Mouse (Mus musculus) stomach, embryonic 15.5 days (tissue): ENCODE data around the gene Gpatch2. TPM values are rescaled to one million over a fixed set of nuclear protein-coding genes. Genes with fewer than 3 reads are reported as not detected.

Source experiments
- ATAC-seq: fragments of 200-750 bp; cut with Nextera tagmentation; 2 replicates; pipeline ENCODE4 v1.8.0; 2017; ENCODE audit warnings: low read depth, moderate number of reproducible peaks, moderate TSS enrichment; ENCODE audit not compliant: insufficient read depth, low FRiP score
- H3K27ac ChIP-seq: fragments of 300-500 bp; sonication (generic); 2 replicates; pipeline ENCODE4 v1.5.1; 2015; ENCODE audit warnings: mild to moderate bottlenecking, inconsistent platforms
- H3K27me3 ChIP-seq: fragments of 300-500 bp; sonication (generic); replicated peaks from 2 replicates; pipeline ENCODE4 v1.6.1; 2015; ENCODE audit warnings: inconsistent platforms
- H3K36me3 ChIP-seq: fragments of 300-500 bp; sonication (generic); 2 replicates; pipeline ENCODE4 v1.6.1; 2015; ENCODE audit warnings: inconsistent platforms
- H3K4me1 ChIP-seq: fragments of 300-500 bp; sonication (generic); 2 replicates; pipeline ENCODE4 v1.6.1; 2015; ENCODE audit warnings: inconsistent platforms
- H3K4me2 ChIP-seq: fragments of 300-500 bp; sonication (generic); 2 replicates; pipeline ENCODE4 v1.6.1; 2015; ENCODE audit warnings: mild to moderate bottlenecking, inconsistent platforms
- H3K4me3 ChIP-seq: fragments of 300-500 bp; sonication (generic); replicated peaks from 2 replicates; pipeline ENCODE4 v1.5.1; 2015; ENCODE audit warnings: inconsistent platforms
- H3K9ac ChIP-seq: fragments of 300-500 bp; sonication (generic); 2 replicates; pipeline ENCODE4 v1.6.1; 2015; ENCODE audit warnings: inconsistent platforms
- H3K9me3 ChIP-seq: fragments of 300-500 bp; sonication (generic); 2 replicates; pipeline ENCODE4 v1.6.1; 2016; ENCODE audit warnings: inconsistent platforms
- WGBS: fragments of 180-500 bp; shearing (Covaris S2); methylation state at CpG from one replicate; pipeline ENCODE4 v1.1.7; 2015; 5-methylcytosine and 5-hydroxymethylcytosine counted together
- polyA plus RNA-seq: library from polyadenylated mRNA; unstranded; fragments of >200 nt; fragmentation: Nextera tagmentation; extraction: Ambion mirVana; gene quantifications from 2 replicates; pipeline ENCODE4 v1.2.1, GENCODE M21; 2015

Gene Gpatch2
- polyA plus RNA-seq, 1 experiment from 2014 or later = 15.1 TPM

DNA sequence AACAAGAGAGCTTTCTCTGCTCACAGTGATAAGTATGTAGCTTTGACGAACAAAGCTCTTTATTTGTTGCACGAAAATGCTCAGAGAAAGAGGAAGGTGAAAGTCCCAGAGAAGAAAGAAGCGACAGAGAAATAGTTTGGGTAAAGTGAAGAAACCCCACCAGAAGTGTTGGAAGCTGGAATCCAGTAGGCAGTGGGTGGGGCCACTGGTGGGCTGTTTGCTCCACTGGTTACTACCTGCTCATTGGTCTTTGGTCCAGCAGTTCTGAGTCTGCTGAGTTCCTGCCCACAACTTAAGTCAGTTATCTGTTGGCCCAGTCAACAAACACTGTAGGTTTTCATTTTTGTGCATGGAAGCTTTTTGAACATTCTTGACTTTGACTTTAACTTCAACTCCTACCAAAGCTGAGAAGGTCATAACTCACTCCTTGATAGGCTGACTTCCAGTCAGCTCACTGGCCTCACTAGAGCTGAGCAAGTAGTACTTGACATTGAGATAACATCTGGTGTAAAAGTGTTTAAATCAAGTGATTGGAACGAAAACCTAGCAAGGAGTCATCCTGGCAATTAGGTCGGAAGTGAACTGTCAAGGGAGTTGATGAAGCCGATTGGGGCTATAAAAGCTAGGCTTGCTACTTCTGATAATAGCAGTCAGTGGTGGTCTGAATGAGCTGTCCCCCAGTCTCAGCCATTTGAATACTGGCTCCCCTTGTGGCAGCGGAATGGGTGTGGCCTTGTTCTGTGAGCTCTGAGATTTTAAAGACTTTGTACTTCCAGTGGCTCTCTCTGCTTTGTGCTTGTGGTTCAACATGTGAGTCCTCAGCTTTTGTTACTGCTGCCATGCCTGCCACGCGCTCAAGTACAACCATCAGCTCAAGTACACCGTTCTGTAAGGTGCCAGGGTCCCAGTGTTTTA lies 76.4 kb downstream of the Gpatch2 start:
- ATAC-seq = no peak
- Histone ChIP-seq H3K9ac (no peak overlapping the region), H3K4me2 (no peak overlapping the region), H3K27ac (no peak overlapping the region), H3K36me3 (no peaks in the 10 kb centered on the region), H3K4me1 (no peaks in the 10 kb centered on the region), H3K27me3 (no peaks in the 10 kb centered on the region), H3K9me3 (no peaks in the 10 kb centered on the region), H3K4me3 (no peak overlapping the region)
- 85% methylated on average over 10 of the region's 10 CpGs for WGBS

DNA sequence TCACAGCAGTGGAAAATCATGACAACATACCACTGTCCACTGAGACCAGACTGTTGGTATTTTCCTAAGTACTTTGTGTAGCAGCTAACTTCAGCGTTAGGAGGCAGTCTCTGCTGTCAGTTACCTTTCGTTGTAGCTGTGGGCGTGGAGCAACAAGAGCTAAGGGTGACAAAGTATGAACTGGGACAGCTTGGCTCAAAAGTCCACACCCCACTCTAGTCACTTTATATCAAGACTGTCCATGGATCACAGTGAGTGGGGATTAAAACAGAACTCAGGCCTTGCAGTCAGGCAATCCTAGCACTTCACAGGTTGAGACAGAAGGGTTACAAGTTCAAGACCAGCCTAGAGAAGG lies 77.1 kb downstream of the Gpatch2 start:
- Histone ChIP-seq H3K4me3 (no peak overlapping the region), H3K36me3 (no peaks in the 10 kb centered on the region), H3K4me2 (no peak overlapping the region), H3K27ac (no peak overlapping the region), H3K4me1 (no peaks in the 10 kb centered on the region), H3K9ac (no peak overlapping the region), H3K9me3 (no peaks in the 10 kb centered on the region), H3K27me3 (no peaks in the 10 kb centered on the region)
- 84% methylated on average over 3 of the region's 3 CpGs for WGBS
- no peak for ATAC-seq

DNA sequence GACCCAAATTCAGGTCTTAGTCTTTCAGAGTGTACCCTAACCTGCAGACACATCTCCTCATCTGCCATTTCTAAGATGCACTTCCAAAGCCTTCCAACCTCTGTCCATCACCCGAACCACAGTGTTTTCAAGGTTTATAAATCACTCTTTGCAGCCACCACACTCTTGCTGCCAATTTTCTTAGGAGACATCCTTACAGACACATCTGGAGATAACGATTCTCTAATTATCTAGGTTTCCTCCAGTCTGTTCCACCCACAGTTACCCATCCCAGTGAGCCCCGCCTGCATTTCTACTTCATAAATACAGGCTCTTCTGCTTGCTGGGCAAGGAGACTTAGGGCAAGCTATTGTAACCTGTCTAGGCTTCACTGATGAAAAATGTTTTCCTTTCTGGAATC lies 77.9 kb downstream of the Gpatch2 start:
- ATAC-seq = no peak
- H3K4me2 ChIP-seq = no peak overlapping the region
- H3K4me1 ChIP-seq = no peaks in the 10 kb centered on the region
- H3K27me3 ChIP-seq = no peaks in the 10 kb centered on the region
- no peak overlapping the region for H3K4me3 ChIP-seq
- no peaks in the 10 kb centered on the region for H3K36me3 ChIP-seq
- no peaks in the 10 kb centered on the region for H3K9me3 ChIP-seq
- WGBS = 83% methylated on average over 3 of the region's 3 CpGs
- H3K9ac ChIP-seq = no peak overlapping the region
- no peak overlapping the region for H3K27ac ChIP-seq

DNA sequence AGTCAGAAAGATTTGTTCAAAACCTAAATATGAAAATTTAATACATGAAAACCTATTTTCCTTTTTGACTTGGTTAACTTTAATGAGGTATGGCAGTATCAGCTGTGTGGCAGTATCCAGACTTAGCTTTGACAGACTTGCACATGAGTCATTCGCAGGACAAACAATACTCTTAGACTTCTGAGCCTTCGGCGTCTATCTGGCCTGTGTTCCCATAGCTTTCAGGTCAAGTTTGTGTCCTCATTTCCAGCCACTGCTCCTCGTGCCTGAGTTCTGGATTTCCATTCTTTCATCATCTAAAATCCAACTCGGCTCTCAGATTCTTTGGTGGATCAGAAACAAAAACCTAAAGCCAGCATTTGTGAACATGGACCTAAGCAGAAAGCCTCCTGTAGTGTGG lies 79.2 kb downstream of the Gpatch2 start:
- no peaks in the 10 kb centered on the region for H3K9me3 ChIP-seq
- H3K4me1 ChIP-seq = no peaks in the 10 kb centered on the region
- no peak for ATAC-seq
- H3K9ac ChIP-seq = no peak overlapping the region
- H3K4me2 ChIP-seq = no peak overlapping the region
- H3K36me3 ChIP-seq = no peaks in the 10 kb centered on the region
- no peak overlapping the region for H3K27ac ChIP-seq
- no peaks in the 10 kb centered on the region for H3K27me3 ChIP-seq
- no peak overlapping the region for H3K4me3 ChIP-seq
- 68% methylated on average over 5 of the region's 5 CpGs for WGBS

DNA sequence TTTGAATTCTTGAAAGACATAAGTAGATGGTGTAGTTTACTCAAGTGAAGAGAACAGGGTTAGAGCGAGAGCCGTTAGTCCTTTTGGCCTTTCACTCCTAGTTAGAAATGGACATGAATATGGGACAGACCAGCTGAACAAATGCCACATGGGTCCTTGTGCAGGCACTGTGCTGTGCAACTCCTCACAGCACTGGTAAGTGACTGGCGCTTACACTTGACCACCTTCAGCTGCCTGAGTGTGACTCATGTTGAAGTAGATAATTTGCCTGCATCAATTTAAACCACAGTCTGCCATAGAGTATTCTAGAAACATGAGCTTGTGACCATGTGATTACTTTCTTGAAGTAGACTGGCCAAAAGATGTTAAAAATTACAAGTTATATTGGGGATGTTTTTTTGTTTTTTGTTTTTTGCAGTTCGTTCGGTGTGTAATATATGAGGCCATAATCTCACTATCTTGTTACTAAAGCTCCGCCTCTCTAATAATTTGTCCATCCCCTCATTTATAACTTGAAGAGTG lies 79.8 kb downstream of the Gpatch2 start:
- no peak for ATAC-seq
- H3K36me3 ChIP-seq = no peaks in the 10 kb centered on the region
- 94% methylated on average over 6 of the region's 6 CpGs for WGBS
- H3K9ac ChIP-seq = no peak overlapping the region
- H3K27me3 ChIP-seq = no peaks in the 10 kb centered on the region
- no peaks in the 10 kb centered on the region for H3K9me3 ChIP-seq
- no peak overlapping the region for H3K4me3 ChIP-seq
- no peak overlapping the region for H3K4me2 ChIP-seq
- H3K27ac ChIP-seq = no peak overlapping the region
- H3K4me1 ChIP-seq = no peaks in the 10 kb centered on the region

DNA sequence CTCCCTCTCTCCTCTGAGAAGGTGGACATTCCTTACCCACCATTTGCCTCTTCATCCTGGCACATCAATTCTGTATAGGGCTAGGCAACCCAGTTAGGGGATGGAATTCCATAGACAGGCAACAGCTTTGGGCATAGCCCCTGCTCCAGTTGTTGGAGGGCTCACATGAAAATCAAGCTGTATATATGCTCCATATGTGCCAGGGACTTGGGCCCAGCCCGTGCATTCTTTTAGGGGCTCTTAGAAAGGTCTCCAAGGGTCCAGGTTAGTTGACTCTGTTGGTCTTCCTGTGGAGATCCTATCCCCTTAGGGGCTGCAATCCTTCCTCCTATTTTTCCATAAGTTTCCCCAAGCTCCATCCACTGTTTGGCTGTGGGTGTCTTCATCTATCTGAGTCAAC lies 80.4 kb downstream of the Gpatch2 start:
- Histone ChIP-seq H3K4me3 (no peak overlapping the region), H3K9ac (no peak overlapping the region), H3K4me2 (no peak overlapping the region), H3K27me3 (no peaks in the 10 kb centered on the region), H3K4me1 (peaks cover 2% of the 10 kb centered on the region; the same call in 1 of the 2 replicates), H3K36me3 (no peaks in the 10 kb centered on the region), H3K9me3 (no peaks in the 10 kb centered on the region), H3K27ac (no peak overlapping the region)
- ATAC-seq = no peak
- WGBS = 89% methylated on average over 1 of the region's 1 CpGs

DNA sequence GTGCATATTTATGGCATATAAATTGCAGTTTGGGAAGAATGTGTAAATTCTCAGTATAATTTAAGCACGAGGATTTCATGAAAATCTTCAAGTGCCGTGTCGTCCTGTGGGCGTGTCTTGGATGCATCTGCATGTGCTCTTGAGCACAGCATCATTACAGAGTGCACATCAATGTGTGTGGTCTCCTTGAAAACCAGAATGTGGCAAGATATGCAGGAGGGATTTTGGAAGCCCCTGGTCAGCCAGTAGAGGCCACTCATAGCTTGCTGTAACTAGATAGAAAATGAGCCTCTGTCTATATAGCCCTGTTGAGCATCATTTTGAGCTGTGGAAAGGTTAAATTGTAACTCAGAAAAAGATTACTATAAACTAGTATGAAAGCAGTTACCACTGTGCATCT lies 83.9 kb downstream of the Gpatch2 start:
- Histone ChIP-seq H3K4me1 (peaks cover 3% of the 10 kb centered on the region; the same call in 1 of the 2 replicates), H3K4me2 (no peak overlapping the region), H3K9ac (no peak overlapping the region), H3K36me3 (no peaks in the 10 kb centered on the region), H3K27ac (no peak overlapping the region), H3K27me3 (no peaks in the 10 kb centered on the region), H3K9me3 (no peaks in the 10 kb centered on the region), H3K4me3 (no peak overlapping the region)
- ATAC-seq = no peak
- 52% methylated on average over 4 of the region's 4 CpGs for WGBS

DNA sequence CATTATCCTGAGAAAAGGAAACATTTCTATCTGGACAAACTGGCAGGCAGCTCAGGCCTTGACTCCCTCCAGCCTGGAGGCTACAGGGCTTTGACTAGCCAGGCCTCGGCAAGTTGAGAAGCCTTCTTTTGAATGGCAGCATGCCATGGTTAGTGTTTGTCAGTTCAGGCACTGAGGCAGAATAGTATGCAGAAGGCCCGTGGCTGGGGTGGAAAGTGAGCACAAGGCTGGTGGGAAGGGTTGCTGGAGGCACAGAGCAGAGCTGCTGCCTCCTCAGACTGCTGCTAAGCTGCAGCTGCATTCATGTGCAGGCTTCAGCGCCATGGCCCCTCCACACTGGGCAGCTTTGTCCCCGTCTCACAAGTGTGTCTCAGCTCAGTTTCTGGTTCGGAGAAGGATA lies 85.3 kb downstream of the Gpatch2 start:
- H3K4me1 ChIP-seq = peaks cover 3% of the 10 kb centered on the region; the same call in 1 of the 2 replicates
- no peaks in the 10 kb centered on the region for H3K9me3 ChIP-seq
- H3K27me3 ChIP-seq = no peaks in the 10 kb centered on the region
- no peak overlapping the region for H3K9ac ChIP-seq
- no peak overlapping the region for H3K4me2 ChIP-seq
- H3K27ac ChIP-seq = no peak overlapping the region; the same call in 1 of the 2 replicates
- no peak overlapping the region for H3K4me3 ChIP-seq
- no peaks in the 10 kb centered on the region for H3K36me3 ChIP-seq
- ATAC-seq = no peak; the same call in 1 of the 2 replicates
- 53% methylated on average over 5 of the region's 5 CpGs for WGBS

DNA sequence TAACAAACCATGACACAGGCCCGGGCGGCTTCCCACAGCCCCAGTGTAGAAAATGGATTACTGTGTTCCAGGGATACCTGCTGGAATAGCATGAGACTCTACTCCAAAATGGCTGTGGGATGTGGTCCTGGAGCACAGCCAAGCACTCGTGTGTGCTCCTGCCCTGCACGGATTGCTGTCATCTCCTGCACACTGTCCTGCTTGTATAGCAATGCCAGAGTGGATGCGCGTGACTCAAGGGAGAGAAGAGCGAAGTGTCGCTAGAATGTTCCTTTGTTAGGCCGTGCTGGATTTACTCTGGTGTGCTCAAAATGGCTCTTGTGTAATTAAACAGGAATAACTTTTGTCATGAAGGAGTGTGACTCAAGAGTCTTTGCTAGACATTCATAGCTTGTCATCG lies 87.9 kb downstream of the Gpatch2 start:
- no peaks in the 10 kb centered on the region for H3K9me3 ChIP-seq
- WGBS = 81% methylated on average over 10 of the region's 10 CpGs
- no peak overlapping the region for H3K27ac ChIP-seq
- peaks cover 3% of the 10 kb centered on the region; the same call in 1 of the 2 replicates for H3K4me1 ChIP-seq
- no peaks in the 10 kb centered on the region for H3K27me3 ChIP-seq
- H3K36me3 ChIP-seq = no peaks in the 10 kb centered on the region
- H3K9ac ChIP-seq = no peak overlapping the region
- ATAC-seq = no peak; the same call in 1 of the 2 replicates
- H3K4me2 ChIP-seq = no peak overlapping the region
- H3K4me3 ChIP-seq = no peak overlapping the region

DNA sequence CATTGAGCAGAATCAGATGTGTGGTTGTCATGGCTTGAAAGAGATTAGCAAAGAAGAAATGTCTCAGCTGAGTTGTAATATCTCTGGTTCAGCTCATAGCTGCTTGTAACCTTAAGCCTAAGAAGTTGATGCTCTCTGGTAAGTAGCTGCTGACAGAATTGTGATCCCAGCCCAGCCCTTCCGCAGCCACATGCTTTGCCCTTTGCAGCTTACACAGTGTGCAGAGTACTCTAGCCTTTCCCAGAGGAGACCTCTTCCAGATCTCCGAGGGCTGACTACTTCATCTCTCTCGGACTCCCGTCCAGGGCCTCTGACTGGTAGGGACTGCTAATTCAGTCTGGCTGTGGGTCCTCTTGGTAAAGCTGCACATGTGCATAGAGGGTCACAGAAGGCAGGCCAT lies 92.0 kb downstream of the Gpatch2 start:
- Histone ChIP-seq H3K9me3 (no peaks in the 10 kb centered on the region), H3K4me1 (no peaks in the 10 kb centered on the region), H3K4me2 (no peak overlapping the region), H3K27me3 (no peaks in the 10 kb centered on the region), H3K27ac (no peak overlapping the region), H3K36me3 (no peaks in the 10 kb centered on the region), H3K4me3 (no peak overlapping the region), H3K9ac (no peak overlapping the region)
- no peak for ATAC-seq
- WGBS = 92% methylated on average over 4 of the region's 4 CpGs

DNA sequence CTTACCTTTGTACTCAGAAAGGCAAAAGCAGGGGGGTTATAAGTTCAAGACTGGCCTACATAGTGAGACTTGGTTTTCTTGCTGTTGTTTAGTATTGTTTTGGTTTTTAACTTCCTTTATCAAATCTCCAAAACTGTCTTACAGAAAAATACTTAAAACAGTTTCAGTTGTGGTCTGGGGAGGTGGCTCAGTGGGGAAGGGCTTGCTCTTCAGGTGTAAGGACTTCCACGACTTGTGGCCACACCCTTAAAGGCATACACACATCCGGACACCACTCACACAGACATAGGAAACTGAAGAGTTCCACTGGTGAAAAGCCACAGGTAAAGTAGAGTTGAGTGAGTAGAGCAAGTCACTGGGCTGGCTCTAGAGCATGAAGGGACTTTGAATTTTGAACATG lies 93.2 kb downstream of the Gpatch2 start:
- no peak overlapping the region for H3K9ac ChIP-seq
- H3K36me3 ChIP-seq = no peaks in the 10 kb centered on the region
- no peaks in the 10 kb centered on the region for H3K4me1 ChIP-seq
- no peaks in the 10 kb centered on the region for H3K9me3 ChIP-seq
- H3K27me3 ChIP-seq = no peaks in the 10 kb centered on the region
- 78% methylated on average over 2 of the region's 2 CpGs for WGBS
- no peak for ATAC-seq
- no peak overlapping the region for H3K27ac ChIP-seq
- no peak overlapping the region for H3K4me3 ChIP-seq
- H3K4me2 ChIP-seq = no peak overlapping the region

DNA sequence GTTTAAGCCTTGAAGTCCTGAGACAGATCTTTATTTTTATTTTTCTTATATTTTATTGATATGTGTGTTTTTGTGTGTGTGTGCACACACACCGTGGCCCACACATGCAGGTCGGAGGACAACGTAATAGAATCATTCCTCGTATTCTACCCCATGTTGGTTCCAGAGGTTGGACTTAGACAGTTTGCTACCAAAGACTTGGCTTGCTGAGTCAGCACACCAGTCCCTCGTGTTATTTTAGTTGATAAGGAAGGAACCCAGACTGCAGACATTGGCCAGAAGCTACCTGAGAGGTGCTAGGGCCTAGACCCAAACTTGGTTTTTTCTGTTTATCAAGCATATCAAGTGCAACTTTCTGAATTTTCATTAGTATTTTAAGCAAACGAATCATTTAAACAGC lies 95.8 kb downstream of the Gpatch2 start:
- no peak overlapping the region for H3K4me2 ChIP-seq
- H3K36me3 ChIP-seq = no peaks in the 10 kb centered on the region
- ATAC-seq = no peak
- H3K4me1 ChIP-seq = no peaks in the 10 kb centered on the region
- H3K4me3 ChIP-seq = no peak overlapping the region
- WGBS = 84% methylated on average over 6 of the region's 6 CpGs
- H3K9me3 ChIP-seq = no peaks in the 10 kb centered on the region
- H3K27ac ChIP-seq = no peak overlapping the region
- no peak overlapping the region for H3K9ac ChIP-seq
- H3K27me3 ChIP-seq = no peaks in the 10 kb centered on the region
